Mouse (Mus musculus) E14TG2a.4 (cell line): ENCODE data around the gene Tyro3.

Experiments used
- CTCF ChIP-seq: conservative IDR thresholded peaks from 2 replicates; pipeline ENCODE4 v1.5.1; 2014; ENCODE audit warnings: low read length
- POU5F1 ChIP-seq: IDR thresholded peaks from 2 replicates; pipeline ENCODE4 v1.6.1; 2014; ENCODE audit warnings: low read length, borderline replicate concordance

DNA sequence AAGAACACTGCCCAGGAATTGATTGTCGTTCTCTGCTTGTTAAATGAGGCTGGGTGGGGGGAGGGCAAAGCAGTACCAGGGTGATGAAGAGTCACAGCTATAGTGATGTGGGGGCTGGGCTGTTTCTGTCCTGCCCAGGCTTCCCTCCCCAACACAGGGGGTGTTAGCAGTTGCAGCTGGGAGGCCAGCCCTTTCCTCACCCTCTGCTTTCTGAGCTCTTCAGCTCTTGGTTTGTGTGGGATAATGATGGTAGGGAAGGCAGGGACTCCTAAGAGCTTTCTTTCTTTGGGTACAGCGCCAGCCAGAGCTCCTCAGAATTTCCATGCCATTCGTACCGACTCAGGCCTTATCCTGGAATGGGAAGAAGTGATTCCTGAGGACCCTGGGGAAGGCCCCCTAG lies 10.9 kb downstream of the Tyro3 start:
- TF ChIP-seq CTCF: no peak
- TF ChIP-seq POU5F1: no peak
